Mouse (Mus musculus) lung, postnatal 14 days (tissue): ENCODE measurements around the gene Rgs6.

Experiments
- DNase-seq: peaks from one replicate; pipeline ENCODE4 v3.0.0; 2021

Rgs6 gene

DNA sequence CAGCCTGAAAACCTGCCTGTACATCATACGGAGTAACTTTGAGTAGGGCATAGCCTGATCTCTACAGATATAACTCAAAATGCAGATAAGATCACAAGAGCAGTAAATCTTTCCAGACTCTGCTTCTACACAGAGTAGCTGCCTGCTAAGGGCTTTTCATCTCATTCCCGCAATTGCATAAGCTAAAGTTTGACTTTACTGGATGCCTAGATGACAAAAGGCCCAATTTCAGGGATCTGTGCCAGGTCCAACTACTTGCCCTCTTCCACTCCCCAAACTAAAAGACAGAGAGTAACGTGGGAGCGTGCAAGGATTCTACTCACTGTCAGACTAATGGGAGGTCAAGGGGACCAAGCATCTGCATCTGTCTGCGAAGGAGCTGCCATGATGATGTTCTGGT lies 292.6 kb downstream of the Rgs6 start:
- no peak for DNase-seq

DNA sequence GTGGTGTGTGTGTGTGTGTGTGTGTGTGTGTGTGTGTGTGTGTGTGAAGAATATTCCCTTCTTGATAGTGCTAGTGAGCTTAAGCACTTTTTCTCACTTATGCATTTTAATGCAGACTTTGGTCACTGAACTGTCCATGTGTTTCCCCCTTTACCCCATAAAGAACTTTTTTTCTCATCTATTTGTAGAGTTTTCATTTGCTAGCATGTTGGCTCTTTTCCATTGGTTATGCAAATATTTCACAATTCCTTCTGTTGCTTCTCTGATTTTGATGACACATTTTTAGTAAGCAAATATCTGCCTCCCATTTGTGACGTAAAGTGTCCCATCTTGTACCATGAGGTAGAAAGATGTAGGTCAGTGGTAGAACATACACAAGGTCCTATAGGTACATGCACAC lies 295.0 kb downstream of the Rgs6 start:
- DNase-seq, result no peak

DNA sequence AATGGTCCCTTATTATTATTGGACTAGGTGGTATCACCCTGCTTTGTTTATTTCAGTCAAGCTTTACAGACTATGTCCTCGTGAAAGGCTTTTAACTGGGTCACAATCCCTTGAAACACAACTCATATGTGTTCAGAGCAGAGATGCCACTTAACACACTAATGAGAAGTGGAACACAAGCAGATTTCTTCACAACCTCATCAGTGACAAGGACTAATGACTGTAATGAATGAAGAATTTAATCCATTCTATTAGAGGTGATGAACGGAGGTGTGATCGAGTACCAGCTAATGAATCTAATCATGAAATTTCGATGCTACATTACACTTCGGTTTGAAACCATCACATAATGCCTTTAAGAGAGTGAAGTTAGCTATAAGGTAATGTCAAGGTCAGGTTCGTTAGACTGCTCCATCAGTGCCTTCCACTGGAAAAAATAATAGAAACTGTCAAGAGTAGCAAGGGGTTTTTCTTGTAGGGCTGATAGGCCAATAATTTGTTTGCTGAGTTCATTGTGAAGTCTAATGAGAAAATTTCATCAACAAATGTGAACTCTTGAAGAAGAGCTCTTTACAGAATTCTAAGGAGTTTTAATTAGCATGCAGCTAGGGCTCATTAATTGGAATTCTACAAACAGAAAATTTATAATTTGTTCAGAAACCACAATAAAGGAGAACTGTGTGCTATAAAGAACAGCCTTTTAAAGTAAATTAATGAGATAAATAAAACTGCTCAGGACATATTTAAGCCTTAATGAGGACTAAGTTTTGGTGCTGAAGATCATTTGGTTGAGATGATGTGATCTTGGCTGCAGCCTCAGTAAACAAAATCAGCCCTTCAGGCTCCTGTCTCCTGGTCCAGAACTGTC lies 307.1 kb downstream of the Rgs6 start:
- no peak for DNase-seq

DNA sequence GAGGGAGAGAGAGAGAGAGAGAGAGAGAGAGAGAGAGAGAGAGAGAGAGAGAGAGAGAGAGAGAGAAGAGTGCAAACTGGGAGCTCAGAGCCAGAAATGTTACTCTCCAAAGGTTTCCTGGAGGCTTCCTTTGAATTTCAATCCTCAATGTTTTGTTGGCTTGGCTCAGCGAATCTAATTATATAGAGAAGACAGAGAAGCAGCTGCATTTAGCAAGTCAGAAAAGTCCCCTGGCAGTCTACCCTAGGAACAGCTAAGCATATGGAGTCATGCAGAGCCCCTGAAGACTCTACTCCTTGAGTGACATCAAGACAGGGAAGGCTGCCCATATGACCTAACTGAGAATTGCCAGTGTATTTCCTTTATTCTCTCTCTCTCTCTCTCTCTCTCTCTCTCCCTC lies 317.7 kb downstream of the Rgs6 start:
- no peak for DNase-seq

DNA sequence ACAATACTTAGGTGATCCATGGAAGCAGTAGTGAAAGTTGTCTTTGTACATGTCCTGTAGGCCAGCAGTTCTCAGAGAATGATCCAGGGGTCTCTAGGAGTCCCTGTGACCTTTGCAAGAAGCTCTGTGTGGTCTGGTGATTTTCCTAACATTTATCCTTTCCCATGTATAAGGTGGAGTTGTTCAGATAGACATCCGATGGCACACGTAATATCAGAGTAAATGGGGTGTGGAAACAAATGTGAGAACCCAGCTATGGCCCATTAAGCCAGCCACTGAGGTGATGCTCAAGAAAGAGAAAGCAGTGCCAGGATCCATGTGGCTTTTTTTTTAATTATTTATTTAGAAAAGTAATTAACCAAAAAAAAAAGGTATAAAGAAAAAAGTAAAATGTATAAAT lies 322.8 kb downstream of the Rgs6 start:
- DNase-seq, result no peak

DNA sequence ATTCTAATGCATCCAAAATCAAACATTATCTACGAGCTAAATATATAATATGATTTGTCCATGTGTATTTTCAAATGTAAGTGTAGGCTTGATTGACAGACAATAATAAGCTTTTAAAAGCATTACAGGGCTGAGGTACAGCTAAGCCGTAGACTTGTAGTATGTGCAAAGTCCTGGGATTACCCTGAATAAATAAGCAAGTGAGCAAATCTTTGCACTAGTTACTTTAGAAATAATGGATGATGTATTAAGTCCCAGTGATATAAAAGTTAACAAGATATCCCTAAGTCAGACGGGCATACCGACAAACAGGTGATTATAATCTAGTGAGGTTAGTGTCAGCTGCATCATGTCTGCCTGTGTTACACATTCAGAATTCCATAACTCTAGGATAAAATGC lies 326.0 kb downstream of the Rgs6 start:
- no peak for DNase-seq

DNA sequence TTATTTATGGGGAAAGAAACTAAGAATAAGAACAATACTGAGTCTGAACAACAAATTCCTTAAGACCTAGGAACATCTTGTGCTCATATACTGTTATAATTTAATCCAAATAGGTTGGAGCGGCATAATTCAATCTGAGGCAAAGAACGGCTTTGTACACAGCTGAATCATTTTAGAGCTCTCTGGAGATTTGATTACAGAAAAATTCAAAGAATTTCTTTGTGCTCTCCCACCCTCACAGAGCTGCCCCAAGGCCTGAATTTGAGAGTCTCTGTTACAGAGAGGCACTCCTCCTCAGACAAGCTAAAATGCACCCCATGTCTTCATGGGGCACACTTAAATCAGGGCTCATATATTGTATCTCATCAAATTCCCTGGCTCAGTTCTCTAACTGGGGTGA lies 332.1 kb downstream of the Rgs6 start:
- no peak for DNase-seq

DNA sequence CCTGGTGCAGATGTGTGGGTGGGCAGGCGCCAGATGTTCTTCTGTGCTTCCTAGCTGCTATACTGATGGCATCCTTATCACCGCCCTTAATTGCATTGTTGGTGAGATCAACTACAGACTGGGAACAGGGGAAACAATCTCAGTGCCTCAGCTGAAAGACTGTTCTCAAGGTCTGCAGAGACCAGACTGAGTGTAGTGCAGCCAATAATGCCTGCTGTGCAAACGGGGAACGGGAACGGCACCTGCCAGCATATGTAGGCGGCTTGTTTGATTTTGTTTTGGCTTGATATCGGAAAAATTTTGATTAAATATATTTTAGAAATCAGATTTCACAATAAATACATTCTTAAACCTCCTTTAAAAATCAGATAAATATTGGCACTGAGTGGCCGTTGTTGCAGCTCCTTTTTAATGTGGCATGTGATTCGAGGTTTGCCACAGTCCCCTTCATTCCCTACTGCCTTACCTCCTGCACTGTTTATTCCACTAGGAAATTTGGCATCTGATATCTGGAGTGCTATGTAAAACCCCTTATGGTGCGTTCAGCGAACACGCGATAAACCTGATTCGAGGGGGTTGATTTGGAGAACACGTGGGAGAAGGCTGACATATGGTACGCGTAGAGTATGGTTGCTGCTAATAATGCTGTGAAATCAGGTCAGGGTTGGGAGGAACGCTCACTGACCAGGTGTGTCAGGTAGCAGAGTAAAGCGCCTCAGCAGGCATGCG lies 333.4 kb downstream of the Rgs6 start:
- DNase-seq, result no peak

DNA sequence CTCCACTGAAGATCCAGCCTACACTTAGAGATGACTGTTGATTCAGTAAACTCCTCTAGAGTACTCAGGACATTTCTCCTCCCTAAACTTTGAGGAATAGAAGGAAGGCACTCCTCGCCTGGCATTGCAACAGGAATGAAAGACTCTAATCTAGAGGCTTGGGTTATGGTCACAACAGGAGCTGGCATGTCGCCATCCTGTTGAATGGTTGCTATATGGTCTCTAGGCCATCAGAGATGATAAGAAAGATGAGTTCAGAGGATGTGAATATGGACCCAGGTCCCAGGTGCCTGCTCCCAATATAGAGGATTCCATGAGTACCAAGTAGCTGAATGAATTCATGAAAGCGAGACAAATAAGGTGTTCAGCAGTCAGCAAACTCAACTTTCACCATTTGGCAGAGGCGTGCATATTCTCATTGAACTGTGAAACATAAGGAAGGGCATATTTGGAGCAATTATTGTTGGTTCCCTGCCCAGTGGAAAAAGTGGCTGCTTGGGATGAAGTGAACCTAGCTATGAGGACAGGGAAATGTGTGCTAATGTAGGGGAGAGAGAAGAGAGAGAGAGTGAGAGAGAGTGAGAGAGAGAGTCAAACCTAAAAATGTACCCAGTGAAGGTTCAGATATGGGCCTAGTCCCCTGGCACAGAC lies 334.9 kb downstream of the Rgs6 start:
- DNase-seq, result no peak

DNA sequence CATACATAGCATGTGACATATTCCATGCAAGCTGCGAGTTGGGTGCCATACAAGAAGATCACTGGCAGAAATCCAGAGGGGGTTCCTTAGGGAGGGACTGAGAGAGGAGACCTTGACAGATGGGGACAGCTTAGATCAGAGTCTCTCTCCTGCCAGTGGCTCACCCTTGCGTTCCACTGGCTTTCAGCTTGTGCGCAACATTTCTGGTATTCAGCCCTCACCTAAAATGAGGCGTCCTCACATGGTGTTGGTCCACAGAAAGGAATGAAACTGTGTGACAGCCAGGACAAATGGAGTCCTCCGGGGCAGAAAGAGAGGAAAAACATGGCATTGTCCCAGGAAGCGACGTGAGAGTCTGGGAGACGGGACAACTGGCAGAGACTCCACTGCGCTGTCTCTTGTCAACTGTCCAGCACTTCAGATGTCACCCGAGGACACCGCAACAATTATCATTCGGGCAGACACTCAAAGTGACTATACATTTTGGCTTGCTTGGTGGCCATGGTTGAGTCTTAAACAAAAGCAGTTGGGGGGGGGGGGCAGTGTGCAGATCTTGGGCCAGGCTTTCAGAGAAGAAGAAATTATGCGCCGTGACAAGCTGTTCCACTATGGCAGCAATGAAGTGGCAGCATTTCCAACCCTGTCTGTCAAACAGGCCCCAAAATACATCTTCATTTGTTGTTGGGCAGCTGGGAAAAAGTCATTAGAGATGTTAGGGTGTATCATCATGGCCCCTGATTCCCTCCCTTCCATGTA lies 344.8 kb downstream of the Rgs6 start:
- DNase-seq, result peak; percentile 77

DNA sequence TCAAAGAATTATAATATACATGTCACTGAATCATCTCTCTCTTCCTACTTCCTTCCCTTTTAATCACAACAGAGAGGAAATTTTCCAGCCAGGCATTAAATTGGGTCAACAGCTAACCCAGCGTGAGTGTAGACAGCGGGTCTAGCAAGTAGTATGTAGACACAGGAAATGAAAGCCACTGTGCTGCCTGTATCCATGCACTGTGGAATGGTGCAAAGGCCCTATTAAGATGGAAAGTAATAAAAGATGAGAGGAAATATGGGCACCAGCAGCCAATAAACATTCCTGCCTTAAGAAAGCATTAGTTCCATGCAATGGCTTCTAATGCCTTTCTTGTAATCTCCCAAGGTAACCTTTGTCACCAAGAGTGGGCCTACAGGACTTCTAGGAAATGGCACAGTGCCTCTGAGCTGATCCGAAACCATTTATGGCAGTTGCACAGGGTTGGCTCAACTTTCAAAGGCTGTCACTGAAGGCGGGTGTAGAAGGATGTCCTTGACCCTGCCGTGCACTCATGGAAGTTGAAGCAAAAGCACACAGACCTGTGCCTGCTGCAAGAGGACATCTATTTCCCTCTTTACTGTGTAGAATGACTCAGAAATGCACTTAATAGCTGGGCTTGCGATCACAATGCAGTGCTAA lies 347.1 kb downstream of the Rgs6 start:
- no peak for DNase-seq

DNA sequence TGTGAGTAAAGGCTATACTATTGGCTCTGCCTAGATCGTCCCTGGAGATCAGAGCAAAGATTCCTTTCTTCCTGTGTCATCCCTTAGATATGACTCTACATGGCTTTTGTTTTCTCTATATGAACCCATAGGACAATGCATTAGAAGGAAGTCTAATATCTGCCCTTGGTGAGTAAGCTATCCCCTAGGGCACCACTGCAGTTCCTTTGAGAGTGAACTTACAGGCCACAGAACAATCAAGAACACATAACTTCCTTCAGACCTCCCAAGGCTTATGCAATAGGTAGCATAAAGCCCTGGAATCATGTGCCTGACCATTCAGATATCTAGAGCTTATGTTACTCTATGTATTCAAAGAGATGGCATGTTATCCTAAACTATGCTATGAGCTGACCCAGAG lies 347.7 kb downstream of the Rgs6 start:
- DNase-seq, result no peak

DNA sequence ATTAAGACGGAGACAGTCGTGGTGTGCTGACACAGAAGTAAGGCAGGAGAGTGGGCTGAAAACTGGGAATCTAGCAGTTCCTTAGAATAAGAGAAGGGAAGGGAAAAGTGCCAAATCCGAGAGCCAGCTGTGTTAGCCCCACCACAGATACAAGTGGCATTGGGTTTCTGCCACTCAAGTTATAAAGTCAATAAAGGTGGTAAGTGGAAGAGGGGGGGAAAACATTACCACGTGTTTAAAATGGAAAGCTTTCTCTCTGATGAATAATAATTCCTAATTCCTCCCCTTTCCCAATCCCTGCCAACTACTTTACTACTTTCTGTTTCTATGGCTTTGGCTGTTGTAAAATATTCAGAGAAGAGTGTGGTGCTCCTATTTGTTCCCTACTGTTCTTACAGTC lies 352.4 kb downstream of the Rgs6 start:
- DNase-seq, result no peak

DNA sequence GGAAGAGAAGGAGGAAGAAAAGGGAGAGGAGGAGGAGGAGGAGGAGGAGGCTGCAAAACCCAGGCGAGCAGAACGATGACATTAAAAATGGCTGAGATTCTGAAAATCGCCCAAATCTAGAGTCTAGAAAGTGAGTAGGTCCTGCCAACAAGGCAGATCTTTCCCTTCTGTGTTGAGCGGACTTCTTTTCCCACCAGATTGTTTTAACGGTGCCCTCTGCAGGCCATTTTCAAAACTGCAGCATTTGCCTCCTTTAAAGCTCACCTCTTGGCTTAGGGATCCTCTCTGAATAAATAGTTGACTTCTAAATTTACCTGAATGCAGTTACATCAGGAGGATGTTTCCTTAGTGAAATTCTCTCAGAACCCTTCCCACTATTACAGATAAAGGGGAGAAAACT lies 358.4 kb downstream of the Rgs6 start:
- peak; percentile 86 for DNase-seq

DNA sequence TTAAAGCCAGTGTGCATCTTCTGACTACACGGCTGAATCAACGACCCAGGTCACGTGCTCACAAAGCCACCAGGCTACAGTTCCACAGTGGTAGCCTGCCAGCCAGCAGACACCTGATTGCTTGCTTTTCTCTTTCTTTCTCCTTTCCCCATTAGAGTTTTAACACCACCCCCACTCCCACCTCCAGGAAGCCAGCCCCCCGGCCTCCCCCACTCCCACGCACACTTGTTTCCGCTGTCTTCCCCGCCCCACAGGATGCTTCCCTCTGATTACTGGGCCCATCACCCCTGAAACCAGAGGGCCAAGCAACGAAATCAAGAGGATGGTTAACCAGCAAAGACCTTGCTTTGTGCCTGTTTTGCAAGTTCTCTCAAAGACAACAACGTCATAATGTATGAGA lies 373.0 kb downstream of the Rgs6 start:
- no peak for DNase-seq

DNA sequence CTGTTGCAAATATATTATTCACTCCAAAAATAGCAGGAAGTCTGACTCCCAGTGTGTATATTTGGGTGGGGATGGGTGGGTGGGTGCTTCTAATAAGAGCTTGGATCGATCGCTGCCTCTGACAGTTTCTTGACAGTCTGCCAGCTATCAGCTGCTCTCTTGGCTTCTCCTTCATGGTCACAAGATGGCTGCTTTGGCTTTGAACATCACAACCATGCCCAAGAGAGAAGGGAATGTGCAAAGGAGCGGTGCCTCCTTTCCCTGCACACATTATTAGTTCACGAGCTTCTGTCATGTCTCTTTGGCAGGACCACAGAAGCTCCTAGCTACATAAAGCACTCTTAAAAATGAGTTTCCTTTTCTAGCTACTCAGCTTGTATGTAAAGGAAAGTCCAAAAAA lies 373.8 kb downstream of the Rgs6 start:
- DNase-seq, result peak; percentile 44

DNA sequence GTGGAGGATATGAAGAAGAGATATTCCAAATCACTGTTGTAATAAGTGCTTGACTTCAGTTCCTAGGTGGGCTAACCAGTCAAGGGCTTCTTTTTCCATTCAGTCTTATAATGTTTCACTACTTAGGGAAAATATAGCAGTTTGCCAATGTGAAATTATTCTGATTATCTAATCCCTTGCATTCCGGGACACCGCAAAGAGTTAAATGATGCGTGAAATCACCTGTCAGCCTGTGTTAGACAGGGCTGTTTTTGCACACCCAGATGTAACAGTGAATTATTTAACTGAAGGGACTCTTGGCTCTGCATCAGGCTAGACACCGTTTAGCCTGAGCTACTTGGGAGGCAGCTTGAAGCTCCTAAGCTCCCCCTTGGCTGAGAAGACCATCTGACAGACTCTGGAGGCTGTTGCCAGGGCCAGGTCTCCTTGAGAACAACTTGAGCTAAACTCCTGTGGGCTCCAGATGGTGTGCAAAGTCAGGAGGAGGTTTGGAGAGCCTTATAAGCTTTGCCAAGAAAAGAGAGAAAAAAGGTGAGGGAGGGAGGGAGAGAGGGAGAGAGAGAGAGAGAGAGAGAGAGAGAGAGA lies 382.5 kb downstream of the Rgs6 start:
- DNase-seq, result no peak

DNA sequence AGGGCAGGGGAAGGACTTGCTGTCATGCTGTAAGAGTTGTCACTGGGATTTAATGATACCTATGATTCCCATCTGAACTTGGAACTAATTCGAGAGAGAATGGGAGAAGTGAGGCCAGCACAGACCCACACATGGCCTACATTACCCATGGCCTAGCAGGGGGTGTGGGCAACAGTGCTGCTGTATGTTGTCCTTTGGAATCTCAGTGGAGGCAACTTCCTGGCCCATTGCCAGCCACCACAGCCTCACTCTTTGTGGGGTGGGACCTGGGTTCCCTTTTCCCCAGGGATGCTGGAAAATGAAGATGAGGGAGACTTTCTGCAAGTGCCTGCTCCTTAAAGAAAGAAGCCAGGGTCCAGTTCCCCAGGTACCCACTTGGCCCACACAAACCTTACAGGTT lies 383.1 kb downstream of the Rgs6 start:
- no peak for DNase-seq

DNA sequence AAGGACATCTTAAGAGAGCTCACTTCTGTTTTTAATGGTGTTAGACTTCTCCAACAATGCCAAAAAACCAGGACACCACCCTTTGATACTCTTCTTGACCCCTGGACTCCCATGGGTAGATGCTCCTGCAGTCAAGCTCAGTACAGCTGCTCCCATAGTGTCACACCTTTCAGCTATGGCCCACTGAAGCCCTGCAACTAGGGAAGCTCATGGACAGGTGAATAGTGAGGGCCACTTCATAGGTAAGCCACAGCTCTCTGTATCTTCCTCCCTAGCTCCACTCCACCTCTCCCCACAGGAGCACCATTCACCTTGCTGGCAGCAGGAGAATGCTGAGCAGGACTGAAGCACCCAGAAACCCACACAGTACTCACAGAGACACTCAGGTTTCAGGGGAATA lies 384.6 kb downstream of the Rgs6 start:
- DNase-seq, result no peak

DNA sequence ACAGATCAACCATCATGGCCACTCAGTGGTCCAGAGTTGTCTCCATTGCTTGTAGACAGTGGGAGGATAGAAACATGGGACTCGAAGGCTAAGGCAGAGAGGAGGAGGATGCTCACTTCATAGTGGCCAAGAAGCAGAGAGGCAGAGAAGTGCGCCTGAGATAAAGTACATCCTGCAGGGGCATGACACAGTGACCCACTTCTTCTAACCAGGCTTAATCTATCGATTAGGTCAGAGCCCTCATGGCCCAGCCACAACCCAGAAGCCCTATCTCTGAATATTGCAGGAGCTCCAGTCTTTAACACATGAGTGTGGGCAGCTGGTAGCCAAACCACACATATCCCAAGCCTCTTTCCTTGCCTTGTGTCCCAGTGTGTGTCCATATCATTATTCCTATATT lies 385.7 kb downstream of the Rgs6 start:
- no peak for DNase-seq

DNA sequence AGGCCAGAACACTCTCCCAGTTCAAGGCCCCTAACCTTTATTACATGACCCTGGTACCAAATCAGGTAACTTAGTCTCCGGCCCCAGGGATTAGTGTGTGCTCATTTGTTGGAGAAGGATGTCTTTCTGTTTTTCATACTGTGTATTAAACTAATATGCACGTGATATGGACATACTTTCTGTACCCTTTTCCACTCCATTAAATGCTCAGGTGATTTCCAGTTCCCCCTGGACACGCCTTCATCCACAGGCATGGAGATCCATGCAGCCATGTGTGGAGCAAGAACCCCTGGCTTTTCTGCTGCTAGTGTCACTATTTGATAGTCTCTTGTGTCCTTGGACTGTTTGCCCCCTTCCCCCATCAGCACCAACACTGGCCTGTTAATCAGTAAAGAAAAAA lies 390.2 kb downstream of the Rgs6 start:
- DNase-seq, result no peak

DNA sequence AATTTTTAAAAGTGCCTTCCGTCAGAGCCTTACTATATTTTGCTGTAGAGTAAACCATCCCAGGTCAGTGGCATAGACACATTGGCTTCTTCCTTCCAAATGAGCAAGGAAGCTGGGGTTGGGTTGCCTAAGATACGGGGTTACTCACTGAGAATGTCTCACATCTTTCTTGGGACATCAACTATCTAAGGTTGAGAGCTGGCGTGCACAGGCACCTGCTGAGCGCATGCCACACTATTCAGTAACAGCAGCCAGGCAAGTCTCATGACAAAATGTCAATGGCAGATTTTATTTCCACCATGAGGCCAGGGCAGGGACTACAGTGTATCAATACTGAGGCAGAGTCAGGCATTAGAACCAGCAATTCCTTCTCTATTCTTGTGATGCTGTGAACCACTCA lies 394.6 kb downstream of the Rgs6 start:
- DNase-seq, result no peak
